Mouse (Mus musculus): Measurements from ENCODE around the gene Fen1. TPM values are rescaled to one million over a fixed set of nuclear protein-coding genes. Genes with fewer than 3 reads are reported as not detected.
"Not testable (repeated sequence)": the region's sequence is repeated elsewhere in the genome, so short reads cannot be mapped to it uniquely, and the experiment has no call there.

Fen1 gene
- polyA plus RNA-seq, 1 experiment from 2014 or later, result 86.3 TPM

GRCm38 (mm10) chr19:10176477-10176876 lies 27.5 kb downstream of the Fen1 start:
- Histone ChIP-seq H3K4me2 (no peak overlapping the region), H3K36me3 (no peaks in the 10 kb centered on the region), H3K4me1 (no peaks in the 10 kb centered on the region), H3K9me3 (no peaks in the 10 kb centered on the region), H3K9ac (no peak overlapping the region), H3K27ac (no peak overlapping the region), H3K4me3 (replicated peaks) (no peak overlapping the region), H3K27me3 (replicated peaks) (no peaks in the 10 kb centered on the region)
- 77% methylated on average over 1 of the region's 1 CpGs for WGBS
- no peak for ATAC-seq (ENCODE audit: insufficient read depth, low FRiP score, low read depth)

GRCm38 (mm10) chr19:10174956-10175355 lies 29.0 kb downstream of the Fen1 start:
- no peak for ATAC-seq (ENCODE audit: insufficient read depth, low FRiP score, low read depth)
- 69% methylated on average over 4 of the region's 4 CpGs for WGBS

GRCm38 (mm10) chr19:10173844-10174539 lies 30.0 kb downstream of the Fen1 start:
- no peak for ATAC-seq (ENCODE audit: insufficient read depth, low FRiP score, low read depth)
- 80% methylated on average over 7 of the region's 7 CpGs for WGBS
- H3K27ac ChIP-seq, result no peak overlapping the region

More at GRCm38 (mm10) chr19:10174956-10175355, 29.0 kb downstream of the Fen1 start:
- Histone ChIP-seq H3K27me3 (replicated peaks) (no peaks in the 10 kb centered on the region), H3K36me3 (no peaks in the 10 kb centered on the region), H3K9me3 (no peaks in the 10 kb centered on the region), H3K27ac (no peak overlapping the region), H3K4me3 (replicated peaks) (no peak overlapping the region), H3K4me1 (no peaks in the 10 kb centered on the region), H3K4me2 (no peak overlapping the region), H3K9ac (no peak overlapping the region)

GRCm38 (mm10) chr19:10173116-10173718 lies 30.8 kb downstream of the Fen1 start:
- WGBS, result 69% methylated on average over 5 of the region's 5 CpGs
- Histone ChIP-seq H3K36me3 (no peaks in the 10 kb centered on the region), H3K27me3 (replicated peaks) (no peaks in the 10 kb centered on the region), H3K9ac (no peak overlapping the region), H3K4me2 (no peak overlapping the region), H3K4me3 (replicated peaks) (no peak overlapping the region), H3K27ac (no peak overlapping the region), H3K4me1 (no peaks in the 10 kb centered on the region), H3K9me3 (no peaks in the 10 kb centered on the region)
- peak; percentile 80; the same call in 1 of the 2 replicates for ATAC-seq (ENCODE audit: insufficient read depth, low FRiP score, low read depth)

More at GRCm38 (mm10) chr19:10173844-10174539, 30.0 kb downstream of the Fen1 start:
- Histone ChIP-seq H3K4me3 (replicated peaks) (no peak overlapping the region), H3K4me1 (no peaks in the 10 kb centered on the region), H3K9me3 (no peaks in the 10 kb centered on the region), H3K9ac (no peak overlapping the region), H3K27me3 (replicated peaks) (no peaks in the 10 kb centered on the region), H3K4me2 (no peak overlapping the region), H3K36me3 (no peaks in the 10 kb centered on the region)

- H3K36me3 ChIP-seq, result no peaks in the 10 kb centered on the region
- H3K4me2 ChIP-seq, result no peak overlapping the region
- no peak overlapping the region for H3K9ac ChIP-seq
- H3K27me3 ChIP-seq (replicated peaks), result no peaks in the 10 kb centered on the region
- no peaks in the 10 kb centered on the region for H3K9me3 ChIP-seq
- no peak overlapping the region for H3K4me3 ChIP-seq (replicated peaks)
- no peak for ATAC-seq (ENCODE audit: insufficient read depth, low FRiP score, low read depth)
- H3K27ac ChIP-seq, result no peak overlapping the region
- no peaks in the 10 kb centered on the region for H3K4me1 ChIP-seq
Measured at GRCm38 (mm10) chr19:10171846-10172245, 32.1 kb downstream of the Fen1 start.

GRCm38 (mm10) chr19:10171359-10171758 lies 32.6 kb downstream of the Fen1 start:
- WGBS, result 76% methylated on average over 7 of the region's 7 CpGs
- H3K9ac ChIP-seq, result no peak overlapping the region
- no peaks in the 10 kb centered on the region for H3K27me3 ChIP-seq (replicated peaks)
- H3K9me3 ChIP-seq, result no peaks in the 10 kb centered on the region
- H3K4me3 ChIP-seq (replicated peaks), result no peak overlapping the region
- no peak overlapping the region for H3K4me2 ChIP-seq
- no peak overlapping the region for H3K27ac ChIP-seq
- ATAC-seq (ENCODE audit: insufficient read depth, low FRiP score, low read depth), result no peak
- H3K36me3 ChIP-seq, result no peaks in the 10 kb centered on the region
- no peaks in the 10 kb centered on the region for H3K4me1 ChIP-seq

GRCm38 (mm10) chr19:10170466-10170865 lies 33.5 kb downstream of the Fen1 start:
- Histone ChIP-seq H3K9me3 (no peaks in the 10 kb centered on the region), H3K9ac (no peak overlapping the region), H3K36me3 (no peaks in the 10 kb centered on the region), H3K27me3 (replicated peaks) (no peaks in the 10 kb centered on the region), H3K27ac (no peak overlapping the region), H3K4me3 (replicated peaks) (no peak overlapping the region), H3K4me1 (no peaks in the 10 kb centered on the region), H3K4me2 (no peak overlapping the region)
- 51% methylated on average over 1 of the region's 1 CpGs for WGBS
- ATAC-seq (ENCODE audit: insufficient read depth, low FRiP score, low read depth), result no peak

GRCm38 (mm10) chr19:10169692-10170330 lies 34.2 kb downstream of the Fen1 start:
- not testable (repeated sequence) for H3K4me1 ChIP-seq; H3K4me2 ChIP-seq; H3K4me3 ChIP-seq (replicated peaks); H3K9me3 ChIP-seq; H3K27me3 ChIP-seq (replicated peaks); H3K36me3 ChIP-seq; H3K9ac ChIP-seq; ATAC-seq (ENCODE audit: insufficient read depth, low FRiP score, low read depth); H3K27ac ChIP-seq
- WGBS, result 85% methylated on average over 3 of the region's 3 CpGs

- H3K9me3 ChIP-seq, result no peaks in the 10 kb centered on the region
- no peak overlapping the region for H3K27ac ChIP-seq
- no peaks in the 10 kb centered on the region for H3K36me3 ChIP-seq
- H3K4me1 ChIP-seq, result no peaks in the 10 kb centered on the region
- ATAC-seq (ENCODE audit: insufficient read depth, low FRiP score, low read depth), result no peak
- H3K4me2 ChIP-seq, result no peak overlapping the region
- H3K9ac ChIP-seq, result no peak overlapping the region
- H3K27me3 ChIP-seq (replicated peaks), result no peaks in the 10 kb centered on the region
- H3K4me3 ChIP-seq (replicated peaks), result no peak overlapping the region
Measured at GRCm38 (mm10) chr19:10169179-10169578, 34.8 kb downstream of the Fen1 start.

- no peak overlapping the region for H3K4me2 ChIP-seq
- 73% methylated on average over 3 of the region's 3 CpGs for WGBS
- no peak for ATAC-seq (ENCODE audit: insufficient read depth, low FRiP score, low read depth)
Measured at GRCm38 (mm10) chr19:10168441-10168840, 35.5 kb downstream of the Fen1 start.

GRCm38 (mm10) chr19:10167951-10168350 lies 36.0 kb downstream of the Fen1 start:
- no peaks in the 10 kb centered on the region for H3K27me3 ChIP-seq (replicated peaks)
- ATAC-seq (ENCODE audit: insufficient read depth, low FRiP score, low read depth), result no peak
- H3K4me2 ChIP-seq, result no peak overlapping the region
- 82% methylated on average over 1 of the region's 1 CpGs for WGBS
- no peak overlapping the region for H3K9ac ChIP-seq
- no peak overlapping the region for H3K27ac ChIP-seq
- H3K4me1 ChIP-seq, result no peaks in the 10 kb centered on the region
- no peaks in the 10 kb centered on the region for H3K36me3 ChIP-seq
- H3K9me3 ChIP-seq, result no peaks in the 10 kb centered on the region
- no peak overlapping the region for H3K4me3 ChIP-seq (replicated peaks)

More at GRCm38 (mm10) chr19:10168441-10168840, 35.5 kb downstream of the Fen1 start:
- H3K4me1 ChIP-seq, result no peaks in the 10 kb centered on the region
- no peak overlapping the region for H3K9ac ChIP-seq
- no peak overlapping the region for H3K27ac ChIP-seq
- H3K9me3 ChIP-seq, result no peaks in the 10 kb centered on the region
- H3K27me3 ChIP-seq (replicated peaks), result no peaks in the 10 kb centered on the region
- H3K4me3 ChIP-seq (replicated peaks), result no peak overlapping the region
- no peaks in the 10 kb centered on the region for H3K36me3 ChIP-seq

- H3K4me1 ChIP-seq, result no peaks in the 10 kb centered on the region
Measured at GRCm38 (mm10) chr19:10167112-10167511, 36.9 kb downstream of the Fen1 start.

More at GRCm38 (mm10) chr19:10167112-10167511, 36.9 kb downstream of the Fen1 start:
- WGBS, result 59% methylated on average over 4 of the region's 4 CpGs
- H3K9me3 ChIP-seq, result no peaks in the 10 kb centered on the region
- no peak overlapping the region for H3K4me2 ChIP-seq
- H3K27ac ChIP-seq, result no peak overlapping the region
- ATAC-seq (ENCODE audit: insufficient read depth, low FRiP score, low read depth), result no peak
- H3K27me3 ChIP-seq (replicated peaks), result no peaks in the 10 kb centered on the region
- no peak overlapping the region for H3K4me3 ChIP-seq (replicated peaks)
- H3K9ac ChIP-seq, result no peak overlapping the region
- H3K36me3 ChIP-seq, result no peaks in the 10 kb centered on the region
